Mouse (Mus musculus) C2C12 (cell line): Measurements from ENCODE around the gene Ddo.

ENCODE experiments used
- CEBPB ChIP-seq: IDR thresholded peaks from one replicate; pipeline ENCODE4 v1.6.1; 2011; ENCODE audit warnings: low read depth, mild to moderate bottlenecking, control low read depth, moderate library complexity
- CTCF ChIP-seq: IDR thresholded peaks from one replicate; pipeline ENCODE4 v1.5.1; 2011; ENCODE audit not compliant: control insufficient read depth, insufficient read depth, insufficient read length
- FOSL1 ChIP-seq: IDR thresholded peaks from one replicate; pipeline ENCODE4 v1.8.0; 2011; ENCODE audit warnings: mild to moderate bottlenecking, low read length; ENCODE audit not compliant: poor library complexity, insufficient read depth, severe bottlenecking
- MAX ChIP-seq: IDR thresholded peaks from one replicate; pipeline ENCODE4 v1.6.1; 2011; ENCODE audit warnings: mild to moderate bottlenecking, control low read depth
- MYOD1 ChIP-seq: IDR thresholded peaks from one replicate; pipeline ENCODE4 v1.6.1; 2011; ENCODE audit warnings: low read depth; ENCODE audit not compliant: control insufficient read depth, insufficient read length
- USF1 ChIP-seq: IDR thresholded peaks from one replicate; pipeline ENCODE4 v1.6.1; 2011; ENCODE audit warnings: low read depth, mild to moderate bottlenecking, control low read depth, moderate library complexity

GRCm38 (mm10) chr10:40640406-40640805 is 10.6 kb downstream of the Ddo start:
- TF ChIP-seq CTCF (no peak), CEBPB (no peak), MAX (no peak), FOSL1 (no peak), USF1 (no peak), MYOD1 (no peak)
